Mouse (Mus musculus): ENCODE data around the gene Pde4d.

The Pde4d gene

GRCm38 (mm10) chr13:109888293-109888692 lies 1438.5 kb downstream of the Pde4d start:
- DNase-seq (ENCODE audit: extremely low spot score) = no peak

- DNase-seq (ENCODE audit: extremely low spot score) = no peak
Measured at GRCm38 (mm10) chr13:109891194-109891909, 1441.6 kb downstream of the Pde4d start.

- DNase-seq (ENCODE audit: extremely low spot score) = no peak
Measured at GRCm38 (mm10) chr13:109891910-109892265, 1442.1 kb downstream of the Pde4d start.

GRCm38 (mm10) chr13:109899442-109900428 lies 1450.0 kb downstream of the Pde4d start:
- DNase-seq (ENCODE audit: extremely low spot score) = no peak

- no peak for DNase-seq (ENCODE audit: extremely low spot score)
Measured at GRCm38 (mm10) chr13:109901811-109902210, 1452.1 kb downstream of the Pde4d start.

- peak; percentile 49 for DNase-seq (ENCODE audit: extremely low spot score)
Measured at GRCm38 (mm10) chr13:109902460-109902854, 1452.7 kb downstream of the Pde4d start.

- DNase-seq (ENCODE audit: extremely low spot score) = peak; percentile 82
Measured at GRCm38 (mm10) chr13:109902855-109903763, 1453.4 kb downstream of the Pde4d start.

GRCm38 (mm10) chr13:109903764-109904510 lies 1454.2 kb downstream of the Pde4d start:
- no peak for DNase-seq (ENCODE audit: extremely low spot score)

- no peak for DNase-seq (ENCODE audit: extremely low spot score)
Measured at GRCm38 (mm10) chr13:109906342-109906888, 1456.7 kb downstream of the Pde4d start.

GRCm38 (mm10) chr13:109907634-109908033 lies 1457.9 kb downstream of the Pde4d start:
- DNase-seq (ENCODE audit: extremely low spot score) = peak; percentile 67

GRCm38 (mm10) chr13:109908386-109908785 lies 1458.6 kb downstream of the Pde4d start:
- DNase-seq (ENCODE audit: extremely low spot score) = no peak

- no peak for DNase-seq (ENCODE audit: extremely low spot score)
Measured at GRCm38 (mm10) chr13:109909111-109909510, 1459.4 kb downstream of the Pde4d start.

- no peak for DNase-seq (ENCODE audit: extremely low spot score)
Measured at GRCm38 (mm10) chr13:109910915-109911314, 1461.2 kb downstream of the Pde4d start.

- no peak for DNase-seq (ENCODE audit: extremely low spot score)
Measured at GRCm38 (mm10) chr13:109912635-109913034, 1462.9 kb downstream of the Pde4d start.

GRCm38 (mm10) chr13:109914246-109914645 lies 1464.5 kb downstream of the Pde4d start:
- DNase-seq (ENCODE audit: extremely low spot score) = no peak

- peak; percentile 37 for DNase-seq (ENCODE audit: extremely low spot score)
Measured at GRCm38 (mm10) chr13:109914846-109915245, 1465.1 kb downstream of the Pde4d start.

GRCm38 (mm10) chr13:109915501-109915900 lies 1465.8 kb downstream of the Pde4d start:
- peak; percentile 46 for DNase-seq (ENCODE audit: extremely low spot score)

GRCm38 (mm10) chr13:109915964-109916363 lies 1466.2 kb downstream of the Pde4d start:
- DNase-seq (ENCODE audit: extremely low spot score) = no peak

GRCm38 (mm10) chr13:109917551-109917950 lies 1467.8 kb downstream of the Pde4d start:
- no peak for DNase-seq (ENCODE audit: extremely low spot score)

GRCm38 (mm10) chr13:109918631-109919030 lies 1468.9 kb downstream of the Pde4d start:
- no peak for DNase-seq (ENCODE audit: extremely low spot score)

- DNase-seq (ENCODE audit: extremely low spot score) = no peak
Measured at GRCm38 (mm10) chr13:109920256-109920655, 1470.5 kb downstream of the Pde4d start.

All from embryo, embryonic 9.5 days (tissue).